Mouse (Mus musculus) layer of hippocampus, postnatal 36 days (tissue): ENCODE measurements around the gene Mmachc. TPM values are rescaled to one million over a fixed set of nuclear protein-coding genes. Genes with fewer than 3 reads are reported as not detected.
A peak's percentile ranks its signal among the peaks of the same experiment; 100 is the strongest.

ENCODE experiments used
- DNase-seq, 2 experiments: peaks; one replicate each; pipeline ENCODE4 v3.0.0; 2022
- total RNA-seq, 2 experiments: library from RNA; stranded (reverse); gene quantifications; 2 replicates each; pipeline ENCODE4 v1.2.3; 2021

Gene Mmachc
- total RNA-seq, result 10 to 100 TPM; 16.1 to 18.3 TPM

- DNase-seq, result peak; percentile 90 to 94
Measured at GRCm38 (mm10) chr4:116708201-116708764, at the start of gene Mmachc, which contains the start of gene Ccdc163. TSS of gene Mmachc (minus strand) at chr4:116708406. TSS of gene Ccdc163 (plus strand) at chr4:116708509.

- DNase-seq, result no peak
Measured at GRCm38 (mm10) chr4:116749750-116750149, 41.5 kb upstream of the Mmachc start.

- DNase-seq, result no peak
Measured at GRCm38 (mm10) chr4:116738972-116739751, 31.0 kb upstream of the Mmachc start.

GRCm38 (mm10) chr4:116734996-116735395 is 26.8 kb upstream of the Mmachc start:
- DNase-seq, result no peak

GRCm38 (mm10) chr4:116732355-116732754 is 24.1 kb upstream of the Mmachc start:
- DNase-seq, result no peak

- DNase-seq, result no peak
Measured at GRCm38 (mm10) chr4:116731077-116731476, 22.9 kb upstream of the Mmachc start.

- no peak for DNase-seq
Measured at GRCm38 (mm10) chr4:116729532-116729931, 21.3 kb upstream of the Mmachc start.

- no peak for DNase-seq
Measured at GRCm38 (mm10) chr4:116727401-116727800, 19.2 kb upstream of the Mmachc start.

GRCm38 (mm10) chr4:116725444-116725843 is 17.2 kb upstream of the Mmachc start:
- no peak for DNase-seq

GRCm38 (mm10) chr4:116722230-116722629 is 14.0 kb upstream of the Mmachc start:
- no peak for DNase-seq

GRCm38 (mm10) chr4:116721098-116721628 is 13.0 kb upstream of the Mmachc start:
- DNase-seq, result no peak

GRCm38 (mm10) chr4:116720343-116721097 is 12.3 kb upstream of the Mmachc start, which contains the start of gene Tesk2:
TSS of gene Tesk2 (plus strand) at chr4:116720948.
- DNase-seq, result peak; percentile 84 to 90

GRCm38 (mm10) chr4:116719396-116719795 is 11.2 kb upstream of the Mmachc start:
- peak; percentile 38 to 58 for DNase-seq

GRCm38 (mm10) chr4:116712536-116712935 is 4.3 kb upstream of the Mmachc start:
- DNase-seq, result no peak

GRCm38 (mm10) chr4:116710154-116710553 is 1.9 kb upstream of the Mmachc start:
- DNase-seq, result no peak

- no peak for DNase-seq
Measured at GRCm38 (mm10) chr4:116708791-116709390, 685 bp upstream of the Mmachc start.

GRCm38 (mm10) chr4:116707666-116708065 is 540 bp downstream of the Mmachc start:
- no peak for DNase-seq

GRCm38 (mm10) chr4:116703804-116704203 is 4.4 kb downstream of the Mmachc start:
- peak in 1 of 2 experiments; percentile 34 for DNase-seq

- no peak for DNase-seq
Measured at GRCm38 (mm10) chr4:116700964-116701363, 7.2 kb downstream of the Mmachc start.

- no peak for DNase-seq
Measured at GRCm38 (mm10) chr4:116698693-116699342, 9.4 kb downstream of the Mmachc start.

GRCm38 (mm10) chr4:116693785-116694184 is 14.4 kb downstream of the Mmachc start:
- DNase-seq, result no peak

GRCm38 (mm10) chr4:116692146-116692545 is 16.1 kb downstream of the Mmachc start:
- DNase-seq, result no peak
